Mouse (Mus musculus) kidney, postnatal 0 days (tissue): ENCODE measurements at regions not wholly inside any gene's neighbourhood (a gene's known extent, or its start where the extent isn't known, plus 50 kb on each side); places are given as distances from the start of the nearest gene placed in this dataset.
A peak's percentile ranks its signal among the peaks of the same experiment; 100 is the strongest.

ENCODE experiments used
- ATAC-seq: fragments of 200-750 bp; cut with Nextera tagmentation; replicated peaks from 2 replicates; pipeline ENCODE4 v1.8.0; 2017; ENCODE audit warnings: low read depth, moderate number of reproducible peaks, moderate TSS enrichment, moderate library complexity; ENCODE audit not compliant: low FRiP score
- DNase-seq: peaks from one replicate; pipeline ENCODE4 v3.0.0-alpha.2; 2016; ENCODE audit warnings: low spot score
- H3K27ac ChIP-seq: fragments of 300-500 bp; sonication (generic); 2 replicates; pipeline ENCODE4 v1.5.1; 2014; ENCODE audit warnings: mild to moderate bottlenecking
- H3K27me3 ChIP-seq: fragments of 300-500 bp; sonication (generic); 2 replicates; pipeline ENCODE4 v1.6.1; 2014; ENCODE audit warnings: low read length, mixed read lengths; ENCODE audit not compliant: insufficient read depth
- H3K36me3 ChIP-seq: fragments of 300-500 bp; sonication (generic); 2 replicates; pipeline ENCODE4 v1.6.1; 2014; ENCODE audit warnings: low read length, mixed read lengths; ENCODE audit not compliant: insufficient read depth
- H3K4me1 ChIP-seq: fragments of 300-500 bp; sonication (generic); replicated peaks from 2 replicates; pipeline ENCODE4 v1.6.1; 2014; ENCODE audit warnings: antibody characterized with exemption, low read length, mixed read lengths; ENCODE audit not compliant: insufficient read depth
- H3K4me2 ChIP-seq: fragments of 300-500 bp; sonication (generic); 2 replicates; pipeline ENCODE4 v1.6.1; 2014; ENCODE audit warnings: mild to moderate bottlenecking, low read length, moderate library complexity, mixed read lengths
- H3K4me3 ChIP-seq: fragments of 300-500 bp; sonication (generic); replicated peaks from 2 replicates; pipeline ENCODE4 v1.5.1; 2014; ENCODE audit warnings: low read depth, low read length
- H3K9ac ChIP-seq: fragments of 300-500 bp; sonication (generic); 2 replicates; pipeline ENCODE4 v1.6.1; 2014; ENCODE audit warnings: low read depth, low read length
- H3K9me3 ChIP-seq: fragments of 300-500 bp; sonication (generic); replicated peaks from 2 replicates; pipeline ENCODE4 v1.6.1; 2016; ENCODE audit warnings: low read length, inconsistent platforms, mixed read lengths
- CTCF ChIP-seq: IDR thresholded peaks from 2 replicates; pipeline ENCODE4 v1.5.1; 2016; ENCODE audit warnings: antibody characterized with exemption, low read depth, mild to moderate bottlenecking, moderate library complexity
- WGBS: fragments of 180-500 bp; shearing (Covaris S2); extraction: QIAGEN DNeasy Blood & Tissue Kit; methylation state at CpG from one replicate; pipeline ENCODE4 v1.1.7; 2014; 5-methylcytosine and 5-hydroxymethylcytosine counted together

DNA sequence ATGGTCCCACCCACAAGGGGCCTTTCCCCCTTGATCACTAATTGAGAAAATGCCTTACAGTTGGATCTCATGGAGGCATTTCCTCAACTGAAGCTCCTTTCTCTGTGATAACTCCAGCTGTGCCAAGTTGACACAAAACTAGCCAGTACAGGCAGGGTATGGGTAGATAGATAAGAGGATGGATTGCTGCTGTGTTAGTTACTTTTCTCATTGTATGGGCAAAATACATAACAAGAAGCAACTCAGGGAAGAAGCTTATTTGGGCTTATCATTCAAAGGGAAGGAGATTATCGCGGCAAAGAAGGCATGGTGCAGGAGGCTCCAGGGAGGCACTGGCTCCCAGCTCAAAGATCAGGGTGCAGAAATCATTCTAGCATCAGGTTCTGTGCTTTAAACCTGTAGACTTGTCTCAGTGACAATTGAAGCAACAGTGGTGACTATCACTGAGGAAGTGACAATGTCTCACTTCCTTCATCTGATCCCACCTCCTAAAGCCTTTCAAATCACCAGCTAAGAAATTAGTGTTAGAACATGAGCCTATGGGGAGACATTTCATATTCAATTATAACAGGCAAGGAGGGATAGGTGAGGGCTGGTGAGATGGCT is 83.8 kb downstream of the 1810010D01Rik start:
- Histone ChIP-seq H3K9me3 (no peaks in the 10 kb centered on the region), H3K4me1 (peaks cover 6% of the 10 kb centered on the region), H3K36me3 (no peaks in the 10 kb centered on the region), H3K27ac (no peak overlapping the region), H3K27me3 (no peaks in the 10 kb centered on the region), H3K9ac (no peak overlapping the region), H3K4me2 (no peak overlapping the region), H3K4me3 (no peak overlapping the region)
- no peak for TF ChIP-seq CTCF
- no peak for DNase-seq
- WGBS = 94% methylated on average over 2 of the region's 2 CpGs
- ATAC-seq = no peak

GRCm38 (mm10) chr7:145122471-145122870 is 85.4 kb downstream of the 1810010D01Rik start:
- Histone ChIP-seq H3K4me1 (peaks cover 10% of the 10 kb centered on the region), H3K9me3 (no peaks in the 10 kb centered on the region), H3K4me3 (no peak overlapping the region), H3K4me2 (no peak overlapping the region), H3K36me3 (no peaks in the 10 kb centered on the region), H3K9ac (no peak overlapping the region), H3K27me3 (no peaks in the 10 kb centered on the region), H3K27ac (no peak overlapping the region)
- WGBS = 100% methylated on average over 2 of the region's 2 CpGs
- no peak for DNase-seq
- no peak for ATAC-seq
- TF ChIP-seq CTCF = no peak

GRCm38 (mm10) chr7:145118406-145118805 is 89.5 kb downstream of the 1810010D01Rik start:
- no peaks in the 10 kb centered on the region for H3K36me3 ChIP-seq

GRCm38 (mm10) chr7:145114660-145115059 is 93.3 kb downstream of the 1810010D01Rik start:
- H3K9me3 ChIP-seq = no peaks in the 10 kb centered on the region
- H3K27ac ChIP-seq = no peak overlapping the region
- H3K4me1 ChIP-seq = peaks cover 31% of the 10 kb centered on the region
- H3K27me3 ChIP-seq = no peaks in the 10 kb centered on the region
- 79% methylated on average over 2 of the region's 2 CpGs for WGBS
- no peaks in the 10 kb centered on the region for H3K36me3 ChIP-seq
- DNase-seq = peak; percentile 63
- no peak overlapping the region for H3K9ac ChIP-seq
- no peak for ATAC-seq
- H3K4me3 ChIP-seq = no peak overlapping the region
- TF ChIP-seq CTCF = peak; percentile 74
- H3K4me2 ChIP-seq = no peak overlapping the region

More at GRCm38 (mm10) chr7:145118406-145118805, 89.5 kb downstream of the 1810010D01Rik start:
- H3K9me3 ChIP-seq = no peaks in the 10 kb centered on the region
- 22% methylated on average over 4 of the region's 4 CpGs for WGBS
- H3K4me1 ChIP-seq = peaks cover 6% of the 10 kb centered on the region; the same call in 1 of the 2 replicates
- H3K9ac ChIP-seq = no peak overlapping the region
- peak; percentile 61; the same call in 1 of the 2 replicates for ATAC-seq
- H3K27ac ChIP-seq = 0 out of 2 replicates have a peak overlapping the region, but pooled peaks have one; percentile 2
- no peaks in the 10 kb centered on the region for H3K27me3 ChIP-seq
- no peak overlapping the region for H3K4me3 ChIP-seq
- DNase-seq = no peak
- TF ChIP-seq CTCF = no peak
- H3K4me2 ChIP-seq = no peak overlapping the region

DNA sequence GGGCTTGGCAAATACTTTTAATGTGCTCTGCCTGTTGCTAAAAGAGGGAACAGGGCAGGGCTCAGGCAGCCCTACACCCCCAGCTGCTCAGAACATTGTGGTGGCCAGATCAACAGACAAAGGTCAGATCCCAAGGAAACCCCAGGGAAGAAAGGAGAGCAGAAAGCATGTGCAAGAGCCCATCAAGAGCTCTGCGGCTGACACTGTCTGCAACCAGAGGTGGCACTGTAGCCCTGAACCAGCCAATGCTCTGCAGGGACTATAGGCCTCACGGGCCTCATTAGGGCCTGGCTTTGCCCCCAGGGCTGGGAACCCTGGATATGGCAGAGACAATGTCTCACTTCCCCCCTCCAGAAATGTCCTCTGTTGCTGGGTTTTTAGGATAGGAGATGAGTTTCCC is 93.8 kb downstream of the 1810010D01Rik start:
- TF ChIP-seq CTCF = peak; percentile 28; the same call in 1 of the 2 replicates
- ATAC-seq = no peak
- H3K27me3 ChIP-seq = no peaks in the 10 kb centered on the region
- DNase-seq = no peak
- 61% methylated on average over 2 of the region's 2 CpGs for WGBS
- H3K4me3 ChIP-seq = no peak overlapping the region
- H3K9ac ChIP-seq = no peak overlapping the region
- no peak overlapping the region for H3K27ac ChIP-seq
- peaks cover 31% of the 10 kb centered on the region for H3K4me1 ChIP-seq
- no peaks in the 10 kb centered on the region for H3K36me3 ChIP-seq
- no peak overlapping the region for H3K4me2 ChIP-seq
- H3K9me3 ChIP-seq = no peaks in the 10 kb centered on the region

DNA sequence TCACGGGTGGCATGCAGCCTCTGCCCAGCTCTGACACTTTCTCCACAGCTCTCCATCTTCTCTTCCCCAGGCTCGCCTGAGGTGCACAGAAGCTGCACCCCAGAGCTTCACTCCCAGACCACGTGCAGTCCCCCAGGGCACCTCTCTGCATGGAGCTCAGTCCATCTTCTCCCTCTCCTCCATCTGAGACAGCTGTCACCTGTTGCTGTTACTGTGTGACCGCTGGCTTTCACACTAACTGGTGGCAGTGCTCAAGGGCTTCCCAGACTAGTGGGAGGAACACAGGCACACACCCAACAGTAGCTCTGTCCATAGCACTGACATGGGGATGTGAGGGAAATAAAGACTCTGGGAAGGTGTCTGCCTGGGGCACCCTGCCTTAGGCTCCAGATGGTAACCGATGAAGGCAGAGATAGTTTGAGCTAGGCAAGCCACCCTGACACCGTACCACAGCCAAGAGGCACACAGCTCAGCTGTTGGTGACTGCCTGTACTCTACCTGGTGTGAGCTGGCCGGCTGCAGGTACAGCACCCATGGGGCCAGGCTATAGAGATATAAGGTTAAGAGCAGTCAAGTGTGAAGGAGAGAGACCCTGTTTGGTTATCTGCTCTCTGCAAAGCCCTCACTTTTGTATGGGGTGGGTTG is 94.9 kb downstream of the 1810010D01Rik start:
- H3K27ac ChIP-seq = peak overlapping the region; percentile 94
- 77% methylated on average over 7 of the region's 7 CpGs for WGBS
- H3K27me3 ChIP-seq = no peaks in the 10 kb centered on the region
- H3K4me2 ChIP-seq = no peak overlapping the region
- ATAC-seq (no peak), DNase-seq (no peak)
- TF ChIP-seq CTCF = no peak
- no peak overlapping the region for H3K4me3 ChIP-seq
- H3K4me1 ChIP-seq = peaks cover 27% of the 10 kb centered on the region
- no peaks in the 10 kb centered on the region for H3K36me3 ChIP-seq
- H3K9me3 ChIP-seq = no peaks in the 10 kb centered on the region
- no peak overlapping the region for H3K9ac ChIP-seq
